Mouse (Mus musculus) limb, embryonic 10.5 days (tissue): ENCODE results near the gene Ceacam19. TPM values are rescaled to one million over a fixed set of nuclear protein-coding genes. Genes with fewer than 3 reads are reported as not detected.

ENCODE experiments used
- DNase-seq: peaks from one replicate; pipeline ENCODE4 v3.0.0-alpha.2; 2017; ENCODE audit warnings: low spot score
- H3K27ac ChIP-seq: fragments of 300-500 bp; sonication (generic); 2 replicates; pipeline ENCODE4 v1.5.1; 2016; ENCODE audit warnings: mild to moderate bottlenecking
- H3K27me3 ChIP-seq: fragments of 300-500 bp; sonication (generic); 2 replicates; pipeline ENCODE4 v1.6.1; 2016; ENCODE audit warnings: low read depth, mild to moderate bottlenecking; ENCODE audit not compliant: poor library complexity, severe bottlenecking
- H3K36me3 ChIP-seq: fragments of 300-500 bp; sonication (generic); 2 replicates; pipeline ENCODE4 v1.6.1; 2016; ENCODE audit warnings: mild to moderate bottlenecking, moderate library complexity
- H3K4me1 ChIP-seq: fragments of 300-500 bp; sonication (generic); 2 replicates; pipeline ENCODE4 v1.6.1; 2016
- H3K4me3 ChIP-seq: fragments of 300-500 bp; sonication (generic); 2 replicates; pipeline ENCODE4 v1.5.1; 2016; ENCODE audit warnings: mild to moderate bottlenecking, moderate library complexity
- H3K9me3 ChIP-seq: fragments of 300-500 bp; sonication (generic); replicated peaks from 2 replicates; pipeline ENCODE4 v1.6.1; 2016; ENCODE audit warnings: mild to moderate bottlenecking
- WGBS: fragments of 180-500 bp; shearing (Covaris S2); methylation state at CpG from one replicate; pipeline ENCODE4 v1.1.7; 2016; 5-methylcytosine and 5-hydroxymethylcytosine counted together
- polyA plus RNA-seq: library from polyadenylated mRNA; unstranded; fragments of >200 nt; fragmentation: Nextera tagmentation; extraction: Ambion mirVana; gene quantifications from 2 replicates; pipeline ENCODE4 v1.2.1, GENCODE M21; 2016

Ceacam19 gene
- polyA plus RNA-seq, 1 experiment from 2014 or later: not detected

DNA sequence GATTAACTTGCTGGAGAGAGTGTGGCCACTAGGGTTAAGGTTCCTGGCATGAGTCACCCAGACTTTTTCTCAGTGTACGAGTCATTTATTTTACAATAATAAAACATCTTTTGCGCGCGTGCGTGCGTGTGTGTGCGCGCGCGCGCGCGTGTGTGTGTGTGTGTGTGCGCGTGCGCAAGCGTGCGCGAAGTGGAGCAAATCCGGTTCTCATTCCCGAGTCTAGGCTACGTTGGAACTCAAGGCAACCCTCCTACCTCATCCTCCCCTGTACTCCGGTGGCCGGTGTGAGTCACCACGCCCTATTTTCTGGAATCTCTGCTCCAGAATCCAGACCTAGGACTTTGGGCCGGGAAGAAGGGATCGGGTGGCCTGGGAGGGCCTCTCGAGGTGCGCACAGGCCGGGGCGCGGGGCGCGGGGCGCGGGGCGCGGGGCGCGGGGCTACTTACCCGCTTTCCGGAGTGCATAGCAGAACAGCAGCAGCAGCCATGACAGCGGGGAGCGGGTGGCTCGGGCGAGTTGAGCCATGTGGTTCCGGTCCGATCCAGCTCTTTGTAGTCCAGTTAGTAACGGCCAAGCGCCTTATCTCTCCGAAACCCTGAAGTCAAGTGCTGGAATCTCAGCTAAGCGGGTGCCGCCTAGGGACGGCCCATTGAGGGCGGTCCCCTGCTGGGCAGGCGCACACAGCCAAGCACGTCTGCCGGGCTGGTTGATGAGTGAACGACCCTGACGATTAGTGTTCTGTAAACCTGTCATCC lies 32.9 kb upstream of the Ceacam19 start, which contains the start of gene Pvr:
Gene Pvr (minus strand): TSS at position 655 of the 756 bp plus-strand sequence.
- no peaks in the 10 kb centered on the region for H3K9me3 ChIP-seq
- peaks cover 12% of the 10 kb centered on the region for H3K36me3 ChIP-seq
- peak within 1 kb of the TSS; percentile 86 for H3K27ac ChIP-seq
- H3K4me1 ChIP-seq: peaks cover 19% of the 10 kb centered on the region; the same call in 1 of the 2 replicates
- peak within 1 kb of the TSS; percentile 68 for H3K4me3 ChIP-seq
- DNase-seq: peak; percentile 78
- peaks cover 12% of the 10 kb centered on the region; the same call in 1 of the 2 replicates for H3K27me3 ChIP-seq
- WGBS: under 1% methylated on average over 60 of the region's 60 CpGs

DNA sequence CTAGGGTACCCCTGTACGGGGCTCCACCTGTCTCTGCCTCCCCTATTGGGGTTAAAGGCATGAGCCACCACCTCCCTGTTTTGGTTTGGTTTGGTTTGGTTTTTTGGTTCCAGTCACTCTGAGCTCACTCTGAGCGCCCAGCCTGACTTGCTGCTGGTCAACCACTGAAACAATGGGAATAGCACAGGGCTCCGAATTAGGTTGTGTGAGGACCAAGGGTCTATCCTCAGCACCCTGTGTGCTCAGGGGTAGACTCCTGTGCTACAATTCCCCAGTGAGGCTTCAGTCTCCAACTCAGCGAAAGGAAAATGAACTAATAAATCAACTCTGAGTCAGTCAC lies 32.4 kb upstream of the Ceacam19 start:
- DNase-seq: no peak
- Histone ChIP-seq H3K27ac (peak overlapping the region; percentile 86), H3K4me3 (peak overlapping the region; percentile 68), H3K27me3 (peaks cover 12% of the 10 kb centered on the region; the same call in 1 of the 2 replicates), H3K4me1 (peaks cover 19% of the 10 kb centered on the region; the same call in 1 of the 2 replicates), H3K36me3 (peaks cover 13% of the 10 kb centered on the region), H3K9me3 (no peaks in the 10 kb centered on the region)
- WGBS: 35% methylated on average over 4 of the region's 4 CpGs

DNA sequence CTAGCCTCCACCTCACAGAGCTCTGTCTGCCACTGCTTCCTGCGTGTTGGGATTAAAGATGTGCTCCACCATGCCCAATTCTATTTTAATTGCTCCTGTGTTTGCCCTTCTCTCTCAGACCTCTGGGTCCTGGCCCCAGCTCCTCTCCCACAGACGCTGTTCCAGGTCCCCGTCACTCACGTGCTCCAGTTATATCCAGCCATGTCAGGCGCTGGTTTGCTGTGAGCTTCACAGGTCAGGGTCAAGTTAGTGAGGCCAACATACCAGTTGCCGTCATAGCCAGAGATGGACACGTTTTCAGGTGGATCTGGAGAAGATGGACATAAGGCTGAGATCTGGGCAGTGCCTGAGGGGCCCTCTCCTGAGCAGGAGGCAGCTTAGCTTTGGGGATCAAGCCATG lies 26.8 kb upstream of the Ceacam19 start:
- WGBS: 94% methylated on average over 7 of the region's 7 CpGs
- Histone ChIP-seq H3K36me3 (peaks cover 21% of the 10 kb centered on the region), H3K4me3 (no peak overlapping the region), H3K27me3 (no peaks in the 10 kb centered on the region), H3K4me1 (no peaks in the 10 kb centered on the region), H3K27ac (no peak overlapping the region), H3K9me3 (no peaks in the 10 kb centered on the region)
- DNase-seq: no peak

DNA sequence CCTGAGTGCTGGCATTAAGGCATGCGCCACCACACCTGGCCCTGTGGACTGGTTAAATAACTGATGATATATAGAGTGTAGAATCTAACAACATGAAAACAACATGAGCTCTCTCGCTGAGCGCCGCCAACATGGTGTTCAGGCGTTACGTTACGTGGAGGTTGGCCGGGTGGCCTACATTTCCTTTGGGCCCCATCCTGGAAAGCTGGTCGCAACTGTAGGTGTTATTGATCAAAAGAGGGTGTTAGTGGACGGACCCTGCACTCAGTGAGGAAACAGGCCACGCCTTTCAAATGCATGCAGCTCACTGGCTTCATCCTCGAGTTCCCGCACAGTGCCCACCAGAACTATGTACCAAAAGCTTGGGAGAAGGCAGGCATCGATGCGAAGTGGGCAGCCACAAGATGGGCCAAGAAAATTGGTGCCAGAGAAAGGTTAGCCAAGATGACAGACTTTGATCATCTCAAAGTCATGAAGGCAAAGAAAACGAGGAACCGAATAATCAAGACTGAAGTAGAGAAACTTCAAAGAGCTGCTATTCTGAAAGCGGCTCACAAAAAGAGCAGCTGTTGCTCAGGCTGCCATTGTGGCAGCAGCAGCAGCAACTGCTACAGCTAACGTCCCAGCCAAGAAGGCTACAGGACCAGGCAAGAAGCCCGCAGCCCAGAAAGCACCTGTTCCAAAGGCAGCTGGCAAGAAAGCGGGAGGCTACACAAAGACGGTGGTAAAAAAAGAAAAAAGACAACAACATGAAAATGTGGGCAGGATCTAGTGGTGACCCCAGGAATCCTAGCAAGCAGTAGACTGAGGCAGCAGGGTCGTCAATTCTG lies 24.1 kb upstream of the Ceacam19 start:
- H3K4me1 ChIP-seq: no peaks in the 10 kb centered on the region
- H3K4me3 ChIP-seq: no peak overlapping the region
- no peak overlapping the region for H3K27ac ChIP-seq
- 92% methylated on average over 23 of the region's 23 CpGs for WGBS
- peaks cover 33% of the 10 kb centered on the region for H3K36me3 ChIP-seq
- H3K27me3 ChIP-seq: no peaks in the 10 kb centered on the region
- no peak for DNase-seq
- H3K9me3 ChIP-seq: no peaks in the 10 kb centered on the region

DNA sequence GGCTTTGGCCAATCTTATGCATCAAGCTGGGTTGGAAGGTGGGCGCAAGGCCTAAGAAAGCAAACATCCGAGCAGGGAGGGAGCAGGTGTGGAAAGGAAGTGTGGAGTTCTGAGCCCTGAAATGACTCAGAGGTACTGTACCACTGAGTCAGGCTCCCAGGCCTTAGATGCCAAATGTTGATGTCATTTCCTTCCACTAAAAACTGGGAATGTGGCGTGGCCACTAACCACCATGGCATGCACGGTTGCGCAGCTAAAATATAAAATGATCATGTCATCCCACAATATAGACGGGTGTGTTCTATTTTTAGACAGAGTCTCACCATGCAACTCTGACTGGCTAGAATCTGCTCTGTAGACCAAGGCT lies 23.5 kb upstream of the Ceacam19 start:
- H3K27me3 ChIP-seq: no peaks in the 10 kb centered on the region
- 93% methylated on average over 6 of the region's 6 CpGs for WGBS
- no peak overlapping the region for H3K27ac ChIP-seq
- no peaks in the 10 kb centered on the region for H3K4me1 ChIP-seq
- H3K9me3 ChIP-seq: no peaks in the 10 kb centered on the region
- no peak for DNase-seq
- no peak overlapping the region for H3K4me3 ChIP-seq
- peaks cover 32% of the 10 kb centered on the region for H3K36me3 ChIP-seq

DNA sequence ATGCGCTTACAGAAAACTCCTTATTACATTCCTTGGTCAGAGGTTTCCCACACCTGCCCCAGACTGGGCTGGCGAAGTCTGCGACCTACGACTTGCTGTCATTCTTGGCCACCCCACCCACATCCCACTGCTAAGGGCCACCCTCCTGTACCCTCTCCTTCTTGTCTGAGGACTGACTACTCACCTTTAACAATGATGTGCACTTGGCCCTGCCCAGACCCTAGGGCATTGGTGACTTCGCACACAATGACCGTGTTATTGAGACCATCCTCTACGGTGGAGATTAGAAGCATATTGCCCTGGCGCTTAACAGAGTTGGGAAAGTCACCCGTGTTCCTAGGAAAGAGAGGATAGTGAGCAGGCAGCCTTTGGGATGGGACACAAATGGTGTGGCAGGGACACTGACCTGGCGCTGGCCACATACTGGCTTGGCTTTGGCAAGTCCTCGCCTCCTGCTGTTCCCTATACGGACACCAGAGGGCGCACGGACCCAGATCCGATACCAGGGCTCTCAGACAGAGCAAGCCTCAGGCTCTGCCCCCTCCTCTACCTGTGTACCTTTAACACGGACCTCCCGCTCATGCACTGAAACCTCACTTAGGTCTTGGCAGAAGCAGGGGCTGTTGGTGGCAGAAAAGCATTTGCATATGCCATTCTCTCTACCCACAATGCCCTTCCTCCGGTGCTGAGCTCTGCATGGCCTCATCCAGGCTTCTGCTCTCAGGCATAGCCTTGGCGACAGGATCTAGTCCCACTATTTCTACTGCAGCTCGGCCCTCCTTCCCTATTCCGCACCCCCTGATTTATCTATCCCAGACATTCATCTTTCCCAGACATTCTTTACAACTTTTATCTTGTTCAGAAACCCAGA lies 22.9 kb upstream of the Ceacam19 start:
- peaks cover 26% of the 10 kb centered on the region for H3K36me3 ChIP-seq
- H3K27ac ChIP-seq: no peak overlapping the region
- H3K9me3 ChIP-seq: no peaks in the 10 kb centered on the region
- H3K4me3 ChIP-seq: no peak overlapping the region
- no peaks in the 10 kb centered on the region for H3K4me1 ChIP-seq
- 49% methylated on average over 21 of the region's 21 CpGs for WGBS
- DNase-seq: peak; percentile 87
- H3K27me3 ChIP-seq: no peaks in the 10 kb centered on the region

DNA sequence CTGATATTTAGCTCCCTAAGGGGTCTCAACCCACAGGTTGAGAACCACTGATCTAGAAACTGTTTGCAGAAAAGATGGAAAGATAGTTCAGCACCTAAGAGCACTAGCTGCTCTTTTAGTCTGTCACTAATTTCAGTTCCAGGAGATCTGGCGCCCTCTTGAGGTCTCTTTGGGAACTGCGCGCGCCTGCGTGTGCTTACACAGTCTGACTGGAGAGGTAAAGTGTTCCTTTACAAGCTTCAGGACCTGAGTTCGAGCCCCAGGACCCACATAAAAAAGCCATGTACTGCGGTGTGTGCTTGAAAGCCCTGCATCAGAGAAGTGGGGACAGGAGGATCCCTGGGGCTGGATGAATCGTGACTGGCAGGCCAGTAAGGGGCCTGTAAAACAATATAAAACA lies 2.1 kb upstream of the Ceacam19 start:
- Histone ChIP-seq H3K27ac (no peak overlapping the region), H3K36me3 (no peaks in the 10 kb centered on the region), H3K4me3 (no peak overlapping the region), H3K4me1 (no peaks in the 10 kb centered on the region), H3K9me3 (no peaks in the 10 kb centered on the region), H3K27me3 (no peaks in the 10 kb centered on the region)
- peak; percentile 53 for DNase-seq
- WGBS: 48% methylated on average over 8 of the region's 8 CpGs

DNA sequence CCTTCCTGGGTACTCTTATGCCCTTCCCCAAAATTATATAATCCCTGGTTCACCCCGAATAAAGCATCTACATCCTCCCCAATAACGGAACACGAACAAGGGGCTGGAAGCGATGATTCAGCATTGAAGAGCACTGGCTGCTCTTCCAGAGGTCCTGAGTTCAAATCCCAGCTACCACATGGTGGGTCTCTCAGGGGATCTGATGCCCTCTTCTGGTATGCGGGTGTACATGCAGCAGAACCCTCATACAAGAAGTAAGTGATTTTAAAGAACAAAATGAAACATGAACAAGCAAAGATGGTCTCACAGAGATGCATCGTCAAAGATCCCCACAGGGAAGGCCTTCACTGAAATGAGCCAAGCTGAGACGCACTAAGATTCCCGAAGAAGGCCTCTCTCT lies 7.0 kb downstream of the Ceacam19 start:
- no peaks in the 10 kb centered on the region for H3K36me3 ChIP-seq
- DNase-seq: no peak
- no peaks in the 10 kb centered on the region for H3K27me3 ChIP-seq
- H3K9me3 ChIP-seq: no peaks in the 10 kb centered on the region
- WGBS: 81% methylated on average over 8 of the region's 8 CpGs
- H3K4me3 ChIP-seq: no peak overlapping the region
- H3K27ac ChIP-seq: no peak overlapping the region
- H3K4me1 ChIP-seq: no peaks in the 10 kb centered on the region

DNA sequence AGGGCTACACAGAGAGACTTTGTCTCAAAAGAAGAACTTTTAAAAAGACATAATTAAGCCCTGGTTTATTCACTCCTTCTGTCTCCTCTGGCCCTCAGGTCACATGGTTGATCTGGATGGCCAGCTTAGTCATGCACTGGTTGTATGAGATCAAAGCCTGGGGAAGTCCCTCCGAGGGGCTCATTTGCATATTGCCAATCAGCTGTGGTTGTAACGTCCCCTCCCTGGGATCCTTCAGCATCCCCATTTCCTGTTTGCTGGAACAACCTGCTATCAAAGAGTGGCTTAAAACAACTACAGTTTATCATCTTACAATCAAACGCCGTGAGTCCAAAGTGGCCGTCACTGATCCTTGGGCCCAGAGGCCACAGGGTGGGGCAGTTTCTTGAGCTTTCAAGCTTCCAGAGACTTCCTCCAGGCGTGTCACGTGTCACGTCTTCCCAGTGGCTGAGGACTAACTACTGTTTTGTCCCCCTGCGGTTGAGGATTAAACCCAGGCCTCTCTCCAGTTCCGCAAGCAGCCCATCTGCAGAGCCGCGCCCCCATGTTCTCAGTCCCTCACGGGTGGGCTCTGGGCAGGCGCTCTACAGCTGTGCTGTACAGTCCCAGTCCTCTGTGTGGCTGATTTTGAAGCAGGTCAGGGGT lies 10.9 kb downstream of the Ceacam19 start:
- no peaks in the 10 kb centered on the region for H3K9me3 ChIP-seq
- no peak overlapping the region for H3K27ac ChIP-seq
- H3K4me1 ChIP-seq: no peaks in the 10 kb centered on the region
- no peak overlapping the region for H3K4me3 ChIP-seq
- no peaks in the 10 kb centered on the region for H3K27me3 ChIP-seq
- no peak for DNase-seq
- no peaks in the 10 kb centered on the region for H3K36me3 ChIP-seq
- WGBS: 55% methylated on average over 14 of the region's 14 CpGs

DNA sequence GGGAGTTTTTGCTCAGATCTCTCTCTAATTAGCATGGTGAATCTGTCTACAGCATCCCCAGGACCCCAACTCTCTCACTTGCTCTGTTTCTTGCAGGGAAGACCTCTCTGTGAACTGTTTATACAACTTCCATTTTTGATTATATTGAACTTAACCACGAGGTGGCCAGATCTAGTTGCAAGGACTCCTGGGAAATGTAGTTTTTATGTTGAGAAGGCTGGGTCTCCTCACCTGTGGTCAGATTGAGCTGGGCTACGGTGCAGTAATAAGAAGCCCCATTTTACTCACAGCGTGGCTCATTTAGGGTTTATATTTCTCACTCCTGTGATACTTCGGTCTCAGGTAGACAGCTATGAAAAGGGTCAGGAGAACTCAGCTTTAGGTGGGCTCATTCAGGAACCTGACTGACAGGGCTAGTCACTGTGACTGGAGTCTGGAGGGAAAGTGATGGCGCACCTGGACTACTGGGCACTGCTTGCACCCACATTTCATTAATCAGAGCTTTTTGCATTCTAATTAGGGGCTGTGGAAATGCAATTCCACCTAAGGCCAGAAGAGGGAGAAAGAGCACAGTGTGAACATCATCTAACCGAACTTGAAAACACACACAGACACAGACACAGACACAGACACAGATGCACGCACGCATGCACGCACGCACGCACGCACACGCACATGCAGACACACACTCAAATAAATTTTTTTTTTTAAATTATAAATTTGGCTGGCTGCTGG lies 11.7 kb downstream of the Ceacam19 start:
- 58% methylated on average over 13 of the region's 13 CpGs for WGBS
- H3K36me3 ChIP-seq: no peaks in the 10 kb centered on the region
- H3K4me1 ChIP-seq: no peaks in the 10 kb centered on the region
- H3K27ac ChIP-seq: no peak overlapping the region
- no peak for DNase-seq
- H3K9me3 ChIP-seq: no peaks in the 10 kb centered on the region
- H3K27me3 ChIP-seq: no peaks in the 10 kb centered on the region
- no peak overlapping the region for H3K4me3 ChIP-seq

DNA sequence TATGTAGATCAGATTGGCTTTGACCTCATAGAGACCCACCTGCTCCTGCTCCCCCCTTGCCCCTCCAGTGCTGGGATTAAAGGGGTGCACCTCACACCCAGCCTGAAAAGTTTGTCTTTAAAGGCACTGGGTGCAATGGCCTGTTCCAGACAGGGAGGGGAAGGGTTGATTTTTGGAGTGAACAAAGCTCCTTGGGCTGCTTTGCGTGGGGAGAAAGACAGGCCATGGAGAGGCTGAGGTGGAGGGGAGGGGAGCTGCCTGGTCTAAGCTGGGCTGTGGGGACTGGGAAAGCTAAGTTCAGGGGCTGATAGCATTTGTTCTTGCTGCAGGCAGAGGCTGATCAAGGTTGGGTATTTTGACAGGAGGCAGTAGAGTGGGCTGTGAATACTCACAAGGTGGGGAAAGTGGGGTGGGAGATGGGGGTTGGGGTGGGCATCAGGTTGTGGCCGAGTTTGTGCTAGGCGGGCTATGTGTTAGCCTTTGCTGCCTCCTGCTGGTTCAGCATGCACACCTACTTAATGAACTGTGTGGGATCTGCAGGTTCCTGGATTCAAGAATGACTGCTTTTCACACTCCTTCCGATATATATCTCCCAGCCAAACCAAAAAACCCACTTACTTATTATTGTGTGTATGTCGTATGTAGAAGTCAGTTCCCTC lies 15.7 kb downstream of the Ceacam19 start:
- no peaks in the 10 kb centered on the region for H3K9me3 ChIP-seq
- WGBS: 44% methylated on average over 5 of the region's 5 CpGs
- H3K27ac ChIP-seq: no peak overlapping the region
- no peaks in the 10 kb centered on the region for H3K4me1 ChIP-seq
- DNase-seq: peak; percentile 37
- H3K27me3 ChIP-seq: no peaks in the 10 kb centered on the region
- H3K36me3 ChIP-seq: no peaks in the 10 kb centered on the region
- no peak overlapping the region for H3K4me3 ChIP-seq
